Mouse (Mus musculus): Measurements from ENCODE around the gene Ddx17. TPM values are rescaled to one million over a fixed set of nuclear protein-coding genes. Genes with fewer than 3 reads are reported as not detected.

Ddx17 gene
- 414 and 429 TPM in 2 replicates for polyA plus RNA-seq (2012; rRNA removed)

- DNase-seq = peak; percentile 97 to 99
- H3K4me3 ChIP-seq (replicated peaks; ENCODE audit: insufficient read depth, low read depth, low read length) = peak within 1 kb of the TSS; percentile 70
- TF ChIP-seq POLR2A (IDR thresholded peaks at IDR 0.05; ENCODE audit: borderline replicate concordance, insufficient read depth, low read length) (peak; percentile 72), CTCF (IDR thresholded peaks at IDR 0.05; ENCODE audit: borderline replicate concordance, insufficient read depth, low read depth, low read length) (no peak)
- no peaks in the 10 kb centered on the region for H3K27me3 ChIP-seq (ENCODE audit: control insufficient read depth, insufficient read depth, low read length)
- peak within 1 kb of the TSS; percentile 83 for H3K27ac ChIP-seq (ENCODE audit: insufficient read depth, low read length)
- 1% methylated on average over 84 of the region's 84 CpGs for WGBS
- H3K4me1 ChIP-seq (ENCODE audit: control insufficient read depth, insufficient read depth, low read length) = no peaks in the 10 kb centered on the region; the same call in 1 of the 2 replicates
Measured at GRCm38 (mm10) chr15:79546410-79547288, at the start of gene Ddx17. Gene Ddx17 (minus strand): TSS chr15:79546741.

DNA sequence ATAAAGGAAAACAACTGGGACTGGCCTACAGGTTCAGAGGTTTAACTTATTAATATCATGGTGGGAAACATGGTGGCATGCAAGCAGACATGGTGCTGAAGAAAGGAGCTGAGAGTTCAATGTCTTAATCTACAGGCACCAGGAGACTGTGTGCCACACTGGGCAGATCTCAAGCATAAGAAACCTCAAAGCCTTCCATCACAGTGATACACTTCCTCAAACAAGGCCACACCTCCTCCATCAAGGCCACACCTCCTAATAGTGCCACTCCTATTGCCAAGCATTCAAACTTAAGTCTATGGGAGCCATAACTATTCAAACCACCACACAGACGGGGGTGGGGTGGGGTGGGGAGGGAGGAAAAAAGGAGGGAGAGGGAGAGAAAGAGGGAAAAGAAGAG, 35.0 kb upstream of the Ddx17 start:
- H3K4me1 ChIP-seq (ENCODE audit: control insufficient read depth, insufficient read depth, low read length) = no peaks in the 10 kb centered on the region
- TF ChIP-seq CTCF (IDR thresholded peaks at IDR 0.05; ENCODE audit: borderline replicate concordance, insufficient read depth, low read depth, low read length) = no peak
- TF ChIP-seq POLR2A (IDR thresholded peaks at IDR 0.05; ENCODE audit: borderline replicate concordance, insufficient read depth, low read length) = no peak
- H3K27ac ChIP-seq (ENCODE audit: insufficient read depth, low read length) = no peak overlapping the region
- no peak for DNase-seq
- WGBS = 67% methylated on average over 1 of the region's 1 CpGs
- no peaks in the 10 kb centered on the region for H3K27me3 ChIP-seq (ENCODE audit: control insufficient read depth, insufficient read depth, low read length)
- H3K4me3 ChIP-seq (replicated peaks; ENCODE audit: insufficient read depth, low read depth, low read length) = no peak overlapping the region

DNA sequence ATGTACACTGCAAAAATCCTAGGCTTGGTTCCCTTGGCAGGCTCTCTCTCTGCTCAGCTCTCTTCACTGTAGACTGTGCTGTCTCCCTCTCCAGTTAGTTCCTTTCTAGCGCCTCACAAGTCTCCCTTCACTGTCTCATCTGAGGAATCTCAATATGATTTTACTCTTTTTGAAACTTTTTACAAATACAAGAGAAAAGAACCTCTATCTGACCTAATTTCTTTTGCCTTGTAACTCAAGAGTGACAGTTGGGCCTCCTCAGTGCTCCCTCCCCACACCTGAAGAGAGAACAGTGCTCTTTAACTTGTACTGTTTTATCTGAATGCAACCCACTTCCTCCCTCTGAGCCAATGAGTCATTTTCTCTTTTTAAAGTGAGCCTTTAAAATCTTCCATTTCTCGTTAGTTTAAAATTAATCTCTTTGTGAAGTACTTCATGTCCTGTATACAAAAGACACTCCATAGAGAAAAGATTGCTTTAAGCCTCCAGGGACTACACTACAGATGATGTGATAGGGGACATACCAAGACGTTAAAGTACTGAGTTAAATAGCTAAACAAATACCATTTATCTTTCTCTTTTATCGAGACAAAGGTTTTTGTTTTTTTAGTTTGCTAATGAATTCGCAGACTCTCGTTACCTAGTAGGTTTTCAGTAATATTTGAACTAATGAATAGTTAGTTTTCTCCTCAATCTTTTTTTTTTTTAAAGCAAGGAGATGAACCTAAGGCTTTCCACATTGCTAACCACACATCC, 31.3 kb upstream of the Ddx17 start:
- no peaks in the 10 kb centered on the region for H3K27me3 ChIP-seq (ENCODE audit: control insufficient read depth, insufficient read depth, low read length)
- TF ChIP-seq CTCF (IDR thresholded peaks at IDR 0.05; ENCODE audit: borderline replicate concordance, insufficient read depth, low read depth, low read length) = no peak
- DNase-seq = no peak
- no peak overlapping the region for H3K27ac ChIP-seq (ENCODE audit: insufficient read depth, low read length)
- no peak overlapping the region for H3K4me3 ChIP-seq (replicated peaks; ENCODE audit: insufficient read depth, low read depth, low read length)
- H3K4me1 ChIP-seq (ENCODE audit: control insufficient read depth, insufficient read depth, low read length) = no peaks in the 10 kb centered on the region
- 82% methylated on average over 6 of the region's 6 CpGs for WGBS

GRCm38 (mm10) chr15:79576947-79577346, 30.4 kb upstream of the Ddx17 start:
- Histone ChIP-seq H3K4me1 (ENCODE audit: control insufficient read depth, insufficient read depth, low read length) (no peaks in the 10 kb centered on the region), H3K4me3 (replicated peaks; ENCODE audit: insufficient read depth, low read depth, low read length) (no peak overlapping the region), H3K27ac (ENCODE audit: insufficient read depth, low read length) (no peak overlapping the region), H3K27me3 (ENCODE audit: control insufficient read depth, insufficient read depth, low read length) (no peaks in the 10 kb centered on the region)
- 97% methylated on average over 2 of the region's 2 CpGs for WGBS
- no peak for TF ChIP-seq POLR2A (IDR thresholded peaks at IDR 0.05; ENCODE audit: borderline replicate concordance, insufficient read depth, low read length)
- no peak for TF ChIP-seq CTCF (IDR thresholded peaks at IDR 0.05; ENCODE audit: borderline replicate concordance, insufficient read depth, low read depth, low read length)
- no peak for DNase-seq

- Histone ChIP-seq H3K4me3 (replicated peaks; ENCODE audit: insufficient read depth, low read depth, low read length) (no peak overlapping the region), H3K27me3 (ENCODE audit: control insufficient read depth, insufficient read depth, low read length) (no peaks in the 10 kb centered on the region), H3K27ac (ENCODE audit: insufficient read depth, low read length) (no peak overlapping the region), H3K4me1 (ENCODE audit: control insufficient read depth, insufficient read depth, low read length) (no peaks in the 10 kb centered on the region)
- no peak for TF ChIP-seq POLR2A (IDR thresholded peaks at IDR 0.05; ENCODE audit: borderline replicate concordance, insufficient read depth, low read length)
- no peak for TF ChIP-seq CTCF (IDR thresholded peaks at IDR 0.05; ENCODE audit: borderline replicate concordance, insufficient read depth, low read depth, low read length)
- 58% methylated on average over 1 of the region's 1 CpGs for WGBS
- DNase-seq = no peak
Measured at GRCm38 (mm10) chr15:79575543-79576222, 29.1 kb upstream of the Ddx17 start.

GRCm38 (mm10) chr15:79562417-79562816, 15.9 kb upstream of the Ddx17 start:
- H3K4me3 ChIP-seq (replicated peaks; ENCODE audit: insufficient read depth, low read depth, low read length) = no peak overlapping the region
- H3K27me3 ChIP-seq (ENCODE audit: control insufficient read depth, insufficient read depth, low read length) = no peaks in the 10 kb centered on the region
- DNase-seq = no peak
- no peaks in the 10 kb centered on the region for H3K4me1 ChIP-seq (ENCODE audit: control insufficient read depth, insufficient read depth, low read length)
- no peak overlapping the region for H3K27ac ChIP-seq (ENCODE audit: insufficient read depth, low read length)
- no peak for TF ChIP-seq CTCF (IDR thresholded peaks at IDR 0.05; ENCODE audit: borderline replicate concordance, insufficient read depth, low read depth, low read length)
- no peak for TF ChIP-seq POLR2A (IDR thresholded peaks at IDR 0.05; ENCODE audit: borderline replicate concordance, insufficient read depth, low read length)
- WGBS = 84% methylated on average over 9 of the region's 9 CpGs

DNA sequence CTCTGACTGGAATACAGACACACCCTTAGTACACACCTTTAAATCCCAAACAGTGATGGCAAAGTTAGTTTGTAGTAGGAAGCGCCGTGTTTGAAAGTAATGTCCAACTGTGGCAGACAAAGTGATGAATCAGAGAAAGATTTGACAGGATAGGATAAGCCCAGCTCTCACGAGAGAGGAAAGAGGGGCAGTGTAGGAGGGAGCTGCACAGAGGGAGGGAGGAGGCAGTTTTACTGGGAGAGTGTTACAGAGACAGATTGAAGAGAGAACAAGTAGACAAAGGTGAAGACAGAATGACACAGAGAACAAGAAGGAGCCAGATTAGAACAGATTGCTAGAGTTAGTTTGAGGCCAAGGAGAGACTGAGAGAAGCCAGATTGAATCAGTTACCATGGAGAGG, 13.1 kb upstream of the Ddx17 start:
- Histone ChIP-seq H3K4me1 (ENCODE audit: control insufficient read depth, insufficient read depth, low read length) (no peaks in the 10 kb centered on the region), H3K27me3 (ENCODE audit: control insufficient read depth, insufficient read depth, low read length) (no peaks in the 10 kb centered on the region), H3K4me3 (replicated peaks; ENCODE audit: insufficient read depth, low read depth, low read length) (no peak overlapping the region), H3K27ac (ENCODE audit: insufficient read depth, low read length) (no peak overlapping the region)
- DNase-seq = no peak
- TF ChIP-seq CTCF (IDR thresholded peaks at IDR 0.05; ENCODE audit: borderline replicate concordance, insufficient read depth, low read depth, low read length) = no peak
- TF ChIP-seq POLR2A (IDR thresholded peaks at IDR 0.05; ENCODE audit: borderline replicate concordance, insufficient read depth, low read length) = no peak
- 71% methylated on average over 3 of the region's 3 CpGs for WGBS
